Mouse (Mus musculus): ENCODE measurements at regions not wholly inside any gene's neighbourhood (a gene's known extent, or its start where the extent isn't known, plus 50 kb on each side); places are given as distances from the start of the nearest gene placed in this dataset.

GRCm38 (mm10) chr10:66865010-66865582 lies 230.8 kb upstream of the Jmjd1c start:
- Histone ChIP-seq H3K4me2 (ENCODE audit: low read length) (no peak overlapping the region), H3K9me3 (ENCODE audit: control insufficient read depth, low read length) (no peaks in the 10 kb centered on the region), H3K36me3 (ENCODE audit: control insufficient read depth, insufficient read depth, low read length) (no peaks in the 10 kb centered on the region), H3K4me3 (replicated peaks; ENCODE audit: low read depth, low read length) (no peak overlapping the region), H3K27me3 (ENCODE audit: control insufficient read depth, insufficient read depth, low read length) (no peaks in the 10 kb centered on the region), H3K4me1 (ENCODE audit: control insufficient read depth, insufficient read depth, low read length) (no peaks in the 10 kb centered on the region), H3K9ac (replicated peaks; ENCODE audit: low read length) (no peak overlapping the region), H3K27ac (replicated peaks; ENCODE audit: low read depth, low read length) (no peak overlapping the region)
- DNase-seq = no peak
- WGBS = 88% methylated on average over 10 of the region's 10 CpGs
- ATAC-seq (ENCODE audit: low FRiP score, low TSS enrichment) = no peak

- Histone ChIP-seq H3K9me3 (ENCODE audit: control insufficient read depth, low read length) (no peaks in the 10 kb centered on the region), H3K27me3 (ENCODE audit: control insufficient read depth, insufficient read depth, low read length) (no peaks in the 10 kb centered on the region), H3K27ac (replicated peaks; ENCODE audit: low read depth, low read length) (no peak overlapping the region), H3K4me2 (ENCODE audit: low read length) (no peak overlapping the region), H3K36me3 (ENCODE audit: control insufficient read depth, insufficient read depth, low read length) (no peaks in the 10 kb centered on the region), H3K4me1 (ENCODE audit: control insufficient read depth, insufficient read depth, low read length) (no peaks in the 10 kb centered on the region), H3K9ac (replicated peaks; ENCODE audit: low read length) (no peak overlapping the region), H3K4me3 (replicated peaks; ENCODE audit: low read depth, low read length) (no peak overlapping the region)
- WGBS = 79% methylated on average over 4 of the region's 4 CpGs
- ATAC-seq (ENCODE audit: low FRiP score, low TSS enrichment) (no peak), DNase-seq (no peak)
Observed at GRCm38 (mm10) chr10:66871133-66871664, 224.7 kb upstream of the Jmjd1c start.

GRCm38 (mm10) chr10:66871673-66872072 lies 224.3 kb upstream of the Jmjd1c start:
- 74% methylated on average over 1 of the region's 1 CpGs for WGBS
- no peak overlapping the region for H3K4me3 ChIP-seq (replicated peaks; ENCODE audit: low read depth, low read length)
- no peaks in the 10 kb centered on the region for H3K27me3 ChIP-seq (ENCODE audit: control insufficient read depth, insufficient read depth, low read length)
- ATAC-seq (ENCODE audit: low FRiP score, low TSS enrichment) (no peak), DNase-seq (no peak)
- H3K27ac ChIP-seq (replicated peaks; ENCODE audit: low read depth, low read length) = no peak overlapping the region
- no peak overlapping the region for H3K9ac ChIP-seq (replicated peaks; ENCODE audit: low read length)
- no peaks in the 10 kb centered on the region for H3K36me3 ChIP-seq (ENCODE audit: control insufficient read depth, insufficient read depth, low read length)
- no peak overlapping the region for H3K4me2 ChIP-seq (ENCODE audit: low read length)
- H3K4me1 ChIP-seq (ENCODE audit: control insufficient read depth, insufficient read depth, low read length) = no peaks in the 10 kb centered on the region
- H3K9me3 ChIP-seq (ENCODE audit: control insufficient read depth, low read length) = no peaks in the 10 kb centered on the region

GRCm38 (mm10) chr10:66873468-66873867 lies 222.5 kb upstream of the Jmjd1c start:
- H3K4me1 ChIP-seq (ENCODE audit: control insufficient read depth, insufficient read depth, low read length) = no peaks in the 10 kb centered on the region
- WGBS = 96% methylated on average over 4 of the region's 4 CpGs
- no peaks in the 10 kb centered on the region for H3K27me3 ChIP-seq (ENCODE audit: control insufficient read depth, insufficient read depth, low read length)
- no peak for DNase-seq
- H3K36me3 ChIP-seq (ENCODE audit: control insufficient read depth, insufficient read depth, low read length) = no peaks in the 10 kb centered on the region
- H3K27ac ChIP-seq (replicated peaks; ENCODE audit: low read depth, low read length) = no peak overlapping the region
- no peak overlapping the region for H3K4me2 ChIP-seq (ENCODE audit: low read length)
- no peak overlapping the region for H3K4me3 ChIP-seq (replicated peaks; ENCODE audit: low read depth, low read length)
- ATAC-seq (ENCODE audit: low FRiP score, low TSS enrichment) = no peak
- H3K9me3 ChIP-seq (ENCODE audit: control insufficient read depth, low read length) = no peaks in the 10 kb centered on the region
- H3K9ac ChIP-seq (replicated peaks; ENCODE audit: low read length) = no peak overlapping the region

DNA sequence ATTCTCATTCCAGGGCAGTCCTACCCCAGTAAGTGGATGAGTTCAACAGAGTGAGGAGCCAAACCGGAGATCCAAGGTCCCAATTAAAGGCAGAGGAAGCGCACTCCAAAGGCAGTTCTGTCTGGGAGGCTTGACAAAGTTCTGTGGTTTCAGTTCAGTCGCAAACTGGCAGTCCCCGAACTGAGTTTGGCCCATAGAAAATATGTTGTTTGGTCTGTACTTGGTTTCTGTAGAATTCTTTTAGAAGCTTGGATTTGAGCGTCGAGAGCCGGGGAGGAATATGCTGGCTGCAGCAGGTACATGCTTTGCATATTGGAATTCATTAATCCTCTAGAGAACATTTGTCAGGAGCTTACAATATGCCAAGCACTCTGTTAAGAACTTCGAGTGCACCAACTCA lies 216.9 kb upstream of the Jmjd1c start:
- H3K27me3 ChIP-seq (ENCODE audit: control insufficient read depth, insufficient read depth, low read length) = no peaks in the 10 kb centered on the region
- H3K4me2 ChIP-seq (ENCODE audit: low read length) = no peak overlapping the region
- ATAC-seq (ENCODE audit: low FRiP score, low TSS enrichment) (no peak), DNase-seq (no peak)
- H3K9me3 ChIP-seq (ENCODE audit: control insufficient read depth, low read length) = no peaks in the 10 kb centered on the region
- no peak overlapping the region for H3K27ac ChIP-seq (replicated peaks; ENCODE audit: low read depth, low read length)
- H3K4me1 ChIP-seq (ENCODE audit: control insufficient read depth, insufficient read depth, low read length) = no peaks in the 10 kb centered on the region
- no peak overlapping the region for H3K4me3 ChIP-seq (replicated peaks; ENCODE audit: low read depth, low read length)
- H3K36me3 ChIP-seq (ENCODE audit: control insufficient read depth, insufficient read depth, low read length) = no peaks in the 10 kb centered on the region
- 83% methylated on average over 8 of the region's 8 CpGs for WGBS
- no peak overlapping the region for H3K9ac ChIP-seq (replicated peaks; ENCODE audit: low read length)

- Histone ChIP-seq H3K4me3 (replicated peaks; ENCODE audit: low read depth, low read length) (no peak overlapping the region), H3K9ac (replicated peaks; ENCODE audit: low read length) (no peak overlapping the region), H3K4me1 (ENCODE audit: control insufficient read depth, insufficient read depth, low read length) (no peaks in the 10 kb centered on the region), H3K36me3 (ENCODE audit: control insufficient read depth, insufficient read depth, low read length) (no peaks in the 10 kb centered on the region), H3K9me3 (ENCODE audit: control insufficient read depth, low read length) (no peaks in the 10 kb centered on the region), H3K4me2 (ENCODE audit: low read length) (no peak overlapping the region), H3K27ac (replicated peaks; ENCODE audit: low read depth, low read length) (no peak overlapping the region), H3K27me3 (ENCODE audit: control insufficient read depth, insufficient read depth, low read length) (no peaks in the 10 kb centered on the region)
- ATAC-seq (ENCODE audit: low FRiP score, low TSS enrichment) (no peak), DNase-seq (no peak)
- WGBS = 89% methylated on average over 5 of the region's 5 CpGs
Observed at GRCm38 (mm10) chr10:66882825-66883224, 213.1 kb upstream of the Jmjd1c start.

DNA sequence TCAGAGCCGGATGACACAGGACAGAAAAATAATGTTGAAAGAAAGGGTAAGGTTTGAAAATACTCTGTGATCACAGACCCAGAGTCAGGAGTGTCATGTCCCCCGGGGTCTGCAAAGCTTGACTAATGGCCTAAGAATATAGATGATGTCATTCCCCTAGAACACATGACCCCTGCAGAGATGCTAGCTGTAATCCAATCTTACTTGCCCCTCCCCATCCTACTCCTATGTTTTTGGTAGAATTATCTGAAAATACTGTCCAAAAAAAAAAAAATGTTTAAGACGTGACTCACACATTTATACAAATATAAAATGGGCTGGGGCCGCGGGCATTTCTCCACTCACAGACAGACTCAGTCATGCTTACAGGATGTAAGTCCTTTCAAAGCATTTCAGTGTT lies 210.3 kb upstream of the Jmjd1c start:
- no peaks in the 10 kb centered on the region for H3K9me3 ChIP-seq (ENCODE audit: control insufficient read depth, low read length)
- ATAC-seq (ENCODE audit: low FRiP score, low TSS enrichment) (no peak), DNase-seq (no peak)
- H3K9ac ChIP-seq (replicated peaks; ENCODE audit: low read length) = no peak overlapping the region
- no peak overlapping the region for H3K27ac ChIP-seq (replicated peaks; ENCODE audit: low read depth, low read length)
- H3K4me1 ChIP-seq (ENCODE audit: control insufficient read depth, insufficient read depth, low read length) = no peaks in the 10 kb centered on the region
- H3K4me2 ChIP-seq (ENCODE audit: low read length) = no peak overlapping the region
- no peak overlapping the region for H3K4me3 ChIP-seq (replicated peaks; ENCODE audit: low read depth, low read length)
- no peaks in the 10 kb centered on the region for H3K27me3 ChIP-seq (ENCODE audit: control insufficient read depth, insufficient read depth, low read length)
- WGBS = 69% methylated on average over 5 of the region's 5 CpGs
- H3K36me3 ChIP-seq (ENCODE audit: control insufficient read depth, insufficient read depth, low read length) = no peaks in the 10 kb centered on the region

DNA sequence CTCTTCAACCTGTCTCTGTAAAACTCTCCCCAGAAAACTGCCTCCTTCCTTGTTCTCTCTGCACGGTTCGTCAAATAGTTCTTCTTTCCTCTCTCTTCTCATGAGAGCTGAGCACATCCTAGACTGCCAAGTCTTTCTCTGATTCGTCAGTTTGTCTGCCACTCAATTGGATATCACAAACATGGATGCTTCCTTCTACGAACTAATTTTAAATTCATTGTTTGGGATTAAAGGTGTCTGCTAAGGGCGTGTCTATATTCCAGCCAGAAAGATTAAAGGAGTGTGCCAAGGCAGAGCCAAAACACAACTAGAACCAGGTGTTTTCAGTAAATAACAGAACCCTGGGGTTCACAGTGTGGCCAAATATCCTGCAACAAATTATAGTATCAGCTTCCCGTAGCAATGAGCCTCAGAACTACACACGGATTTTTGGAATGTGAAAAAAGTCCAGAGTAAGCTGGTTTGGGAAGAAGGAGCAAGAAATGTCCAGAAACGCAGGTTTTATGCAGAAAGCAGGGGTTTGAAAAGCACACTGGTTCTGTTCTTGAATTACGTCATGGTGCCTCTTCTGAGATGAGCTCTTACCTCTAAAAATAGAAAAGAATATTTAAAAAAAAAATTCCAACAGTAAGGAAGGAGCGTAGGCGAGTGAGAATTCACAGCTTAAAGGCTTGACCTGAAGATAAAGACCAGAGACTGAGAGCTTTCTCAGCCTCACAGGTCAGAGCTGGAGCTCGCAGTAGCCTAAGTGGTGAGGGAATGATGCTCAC lies 206.0 kb upstream of the Jmjd1c start:
- Histone ChIP-seq H3K4me3 (replicated peaks; ENCODE audit: low read depth, low read length) (no peak overlapping the region), H3K4me2 (ENCODE audit: low read length) (no peak overlapping the region), H3K27ac (replicated peaks; ENCODE audit: low read depth, low read length) (no peak overlapping the region), H3K9ac (replicated peaks; ENCODE audit: low read length) (no peak overlapping the region), H3K4me1 (ENCODE audit: control insufficient read depth, insufficient read depth, low read length) (no peaks in the 10 kb centered on the region), H3K27me3 (ENCODE audit: control insufficient read depth, insufficient read depth, low read length) (no peaks in the 10 kb centered on the region), H3K36me3 (ENCODE audit: control insufficient read depth, insufficient read depth, low read length) (no peaks in the 10 kb centered on the region), H3K9me3 (ENCODE audit: control insufficient read depth, low read length) (no peaks in the 10 kb centered on the region)
- DNase-seq = no peak
- ATAC-seq (ENCODE audit: low FRiP score, low TSS enrichment) = no peak
- 89% methylated on average over 12 of the region's 12 CpGs for WGBS

GRCm38 (mm10) chr10:66891811-66892210 lies 204.1 kb upstream of the Jmjd1c start:
- peaks cover under 1% of the 10 kb centered on the region; the same call in 1 of the 2 replicates for H3K4me1 ChIP-seq (ENCODE audit: control insufficient read depth, insufficient read depth, low read length)
- no peaks in the 10 kb centered on the region for H3K36me3 ChIP-seq (ENCODE audit: control insufficient read depth, insufficient read depth, low read length)
- no peak for DNase-seq
- no peak overlapping the region for H3K27ac ChIP-seq (replicated peaks; ENCODE audit: low read depth, low read length)
- ATAC-seq (ENCODE audit: low FRiP score, low TSS enrichment) = no peak
- H3K4me3 ChIP-seq (replicated peaks; ENCODE audit: low read depth, low read length) = no peak overlapping the region
- H3K27me3 ChIP-seq (ENCODE audit: control insufficient read depth, insufficient read depth, low read length) = no peaks in the 10 kb centered on the region
- no peaks in the 10 kb centered on the region for H3K9me3 ChIP-seq (ENCODE audit: control insufficient read depth, low read length)
- WGBS = 92% methylated on average over 1 of the region's 1 CpGs
- no peak overlapping the region for H3K9ac ChIP-seq (replicated peaks; ENCODE audit: low read length)
- no peak overlapping the region for H3K4me2 ChIP-seq (ENCODE audit: low read length)
